In the genomic region with DNA sequence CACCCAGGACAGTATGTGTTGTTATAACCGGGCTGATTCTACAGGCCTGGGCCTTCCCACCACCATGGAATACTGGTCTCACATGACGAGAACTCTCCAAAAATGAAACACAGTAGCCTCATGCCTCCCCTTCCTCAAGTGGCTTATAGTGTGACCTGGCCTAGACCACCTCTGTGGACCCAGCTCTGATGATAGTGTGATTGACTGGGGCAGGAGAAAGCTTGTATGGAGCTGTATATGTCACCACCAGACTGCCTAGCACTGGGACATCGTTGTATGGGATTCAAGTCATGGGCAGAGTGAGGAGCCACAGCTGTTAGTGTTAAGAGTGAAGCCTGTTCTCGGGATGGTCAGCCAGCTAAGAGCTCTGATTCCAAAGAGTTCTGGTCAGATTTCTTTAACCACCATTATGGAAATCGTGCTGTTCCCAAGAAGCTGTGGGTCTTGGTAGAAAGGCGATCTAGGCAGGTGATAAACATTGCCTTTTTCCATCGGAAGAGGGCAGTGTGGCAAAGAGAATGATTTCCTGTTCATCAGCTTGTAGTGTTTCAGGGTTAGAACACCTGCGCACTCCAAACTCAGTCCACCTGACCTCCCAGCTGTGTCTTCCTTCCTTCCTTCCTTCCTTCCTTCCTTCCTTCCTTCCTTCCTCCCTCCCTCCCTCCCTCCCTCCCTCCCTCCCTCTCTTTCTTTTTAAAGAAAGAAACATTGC, we compare ENCODE assay signal across 10 mouse cellular contexts. TPM values are rescaled to one million over a fixed set of nuclear protein-coding genes. Genes with fewer than 3 reads are reported as not detected.
DNase-seq lines count a peak whose midpoint lies in the region; ATAC-seq lines count a peak whose summit lies in the region.
"Had no signal": no experiment of that assay in that cellular context is flagged by ENCODE, and none has a peak within 500 bp of the region (broad histone marks: within the 10 kb centered on the region; RNA-seq: fewer than 3 reads in every experiment).

No protein-coding gene starts in this region.

- no peak overlapping the region for H3K4me2 ChIP-seq in hindbrain, embryonic 14.5 days (replicated peaks)
- H3K4me2 ChIP-seq: embryonic facial prominence, embryonic 13.5 days; lung, embryonic 15.5 days had no signal

- 65% methylated on average over 8 of the region's 8 CpGs for WGBS in hindbrain, embryonic 14.5 days
- WGBS in hindbrain, embryonic 10.5 days: 58% methylated on average over 8 of the region's 8 CpGs
- WGBS in embryonic facial prominence, embryonic 10.5 days: 59% methylated on average over 8 of the region's 8 CpGs

- no peak overlapping the region for H3K9ac ChIP-seq in hindbrain, embryonic 14.5 days
- H3K9ac ChIP-seq: embryonic facial prominence, embryonic 13.5 days; lung, embryonic 15.5 days had no signal

- no peak overlapping the region for H3K4me3 ChIP-seq in hindbrain, embryonic 14.5 days (replicated peaks; ENCODE audit: low read length)
- H3K4me3 ChIP-seq in hindbrain, embryonic 10.5 days: no peak overlapping the region
- H3K4me3 ChIP-seq in embryonic facial prominence, embryonic 10.5 days: no peak overlapping the region
- H3K4me3 ChIP-seq: embryonic facial prominence, embryonic 13.5 days; lung, embryonic 15.5 days had no signal

- no peak for ATAC-seq in hindbrain, embryonic 14.5 days (ENCODE audit: low FRiP score)

- DNase-seq in hindbrain, embryonic 14.5 days (ENCODE audit: low spot score): peak; percentile 66
- DNase-seq in hindbrain, embryonic 10.5 days (ENCODE audit: low spot score): no peak
- DNase-seq in A20 (ENCODE audit: low read depth, low spot score): peak; percentile 76
- peak; percentile 67 for DNase-seq in NIH3T3 (ENCODE audit: low read depth)
- peak; percentile 21 for DNase-seq in embryonic facial prominence, embryonic 10.5 days (ENCODE audit: low spot score)
- peak; percentile 37 for DNase-seq in lung, postnatal 25 days (ENCODE audit: low spot score)
- no peak for DNase-seq in adrenal gland, postnatal 10 days
- no peak for DNase-seq in neural tube, embryonic 10.5 days (ENCODE audit: extremely low spot score, low spot score)

- no peaks in the 10 kb centered on the region for H3K36me3 ChIP-seq in hindbrain, embryonic 14.5 days (replicated peaks; ENCODE audit: control insufficient read depth, insufficient read depth)
- no peaks in the 10 kb centered on the region for H3K36me3 ChIP-seq in hindbrain, embryonic 10.5 days
- no peaks in the 10 kb centered on the region for H3K36me3 ChIP-seq in embryonic facial prominence, embryonic 10.5 days (replicated peaks)
- H3K36me3 ChIP-seq: embryonic facial prominence, embryonic 13.5 days; lung, embryonic 15.5 days had no signal

- H3K27ac ChIP-seq in hindbrain, embryonic 14.5 days: no peak overlapping the region
- H3K27ac ChIP-seq in hindbrain, embryonic 10.5 days: no peak overlapping the region
- H3K27ac ChIP-seq in embryonic facial prominence, embryonic 10.5 days (replicated peaks): no peak overlapping the region
- H3K27ac ChIP-seq: embryonic facial prominence, embryonic 13.5 days; lung, embryonic 15.5 days had no signal

- peaks cover 4% of the 10 kb centered on the region; the same call in 1 of the 2 replicates for H3K27me3 ChIP-seq in hindbrain, embryonic 14.5 days (ENCODE audit: control insufficient read depth, insufficient read depth, low read length)
- peaks cover 8% of the 10 kb centered on the region for H3K27me3 ChIP-seq in hindbrain, embryonic 10.5 days (ENCODE audit: insufficient read depth, poor library complexity, severe bottlenecking)
- peaks cover 12% of the 10 kb centered on the region for H3K27me3 ChIP-seq in embryonic facial prominence, embryonic 10.5 days (replicated peaks; ENCODE audit: low read depth, poor library complexity, severe bottlenecking)
- H3K27me3 ChIP-seq: embryonic facial prominence, embryonic 13.5 days; lung, embryonic 15.5 days had no signal

- no peaks in the 10 kb centered on the region for H3K4me1 ChIP-seq in hindbrain, embryonic 14.5 days (replicated peaks; ENCODE audit: control insufficient read depth, insufficient read depth, low read length)
- H3K4me1 ChIP-seq in hindbrain, embryonic 10.5 days (replicated peaks): peaks cover 9% of the 10 kb centered on the region
- H3K4me1 ChIP-seq in embryonic facial prominence, embryonic 10.5 days: peaks cover 12% of the 10 kb centered on the region
- H3K4me1 ChIP-seq: lung, embryonic 15.5 days had no signal

- H3K9me3 ChIP-seq in hindbrain, embryonic 14.5 days (ENCODE audit: control insufficient read depth, low read length): no peaks in the 10 kb centered on the region
- H3K9me3 ChIP-seq in hindbrain, embryonic 10.5 days: no peaks in the 10 kb centered on the region
- H3K9me3 ChIP-seq in embryonic facial prominence, embryonic 10.5 days: no peaks in the 10 kb centered on the region
- H3K9me3 ChIP-seq: embryonic facial prominence, embryonic 13.5 days; lung, embryonic 15.5 days had no signal

RNA-seq across cellular contexts. Expression of a gene that starts 7.5 kb away (rescaled TPM):
- 0.60 and 0.64 TPM in 2 replicates for polyA plus RNA-seq in hindbrain, embryonic 14.5 days (2014; fragmentation: Nextera tagmentation; extraction: Ambion mirVana)
- polyA plus RNA-seq in hindbrain, embryonic 10.5 days (2016; fragmentation: Nextera tagmentation; extraction: Ambion mirVana): 0.16 TPM in 1 of 2 replicates, not detected in the other
- 0.15 TPM in 1 of 2 replicates, not detected in the other for polyA plus RNA-seq in embryonic facial prominence, embryonic 10.5 days (2016; fragmentation: Nextera tagmentation; extraction: Ambion mirVana)
- 10 to 100 TPM; 51.8 to 56.9 TPM for total RNA-seq in adrenal gland, postnatal 10 days (2021)

RNA-seq across cellular contexts. Expression of a gene that starts 45.3 kb away (rescaled TPM):
- 73.2 and 76.4 TPM in 2 replicates for polyA plus RNA-seq in hindbrain, embryonic 14.5 days (2014; fragmentation: Nextera tagmentation; extraction: Ambion mirVana)
- polyA plus RNA-seq in hindbrain, embryonic 10.5 days (2016; fragmentation: Nextera tagmentation; extraction: Ambion mirVana): 122 and 146 TPM in 2 replicates
- polyA plus RNA-seq in embryonic facial prominence, embryonic 10.5 days (2016; fragmentation: Nextera tagmentation; extraction: Ambion mirVana): 129 and 143 TPM in 2 replicates
- total RNA-seq in adrenal gland, postnatal 10 days (2021): 10 to 100 TPM; 40.7 to 44.3 TPM

RNA-seq across cellular contexts. Expression of a gene that starts 45.3 kb away (rescaled TPM):
- 63.6 and 71.7 TPM in 2 replicates for polyA plus RNA-seq in hindbrain, embryonic 14.5 days (2014; fragmentation: Nextera tagmentation; extraction: Ambion mirVana)
- polyA plus RNA-seq in hindbrain, embryonic 10.5 days (2016; fragmentation: Nextera tagmentation; extraction: Ambion mirVana): 76.8 and 83.4 TPM in 2 replicates
- 73.1 and 77.9 TPM in 2 replicates for polyA plus RNA-seq in embryonic facial prominence, embryonic 10.5 days (2016; fragmentation: Nextera tagmentation; extraction: Ambion mirVana)
- total RNA-seq in adrenal gland, postnatal 10 days (2021): 10 to 100 TPM; 54.8 to 61.9 TPM

RNA-seq across cellular contexts. Expression of a gene that starts 57.6 kb away (rescaled TPM):
- 0.09 and 0.33 TPM in 2 replicates for polyA plus RNA-seq in hindbrain, embryonic 14.5 days (2014; fragmentation: Nextera tagmentation; extraction: Ambion mirVana)
- polyA plus RNA-seq in hindbrain, embryonic 10.5 days (2016; fragmentation: Nextera tagmentation; extraction: Ambion mirVana): 1.9 and 3.5 TPM in 2 replicates
- 5.5 and 6.0 TPM in 2 replicates for polyA plus RNA-seq in embryonic facial prominence, embryonic 10.5 days (2016; fragmentation: Nextera tagmentation; extraction: Ambion mirVana)
- total RNA-seq in adrenal gland, postnatal 10 days (2021): under 1 TPM; 0.48 to 0.99 TPM

Comparison
In these comparisons a context has a peak if more than half of its experiments do, and no peak if none do; other contexts are left out.
1. DNase-seq: peak in hindbrain, embryonic 14.5 days (single experiment), A20 (single experiment), NIH3T3 (single experiment), embryonic facial prominence, embryonic 10.5 days (single experiment) and lung, postnatal 25 days (single experiment); none in hindbrain, embryonic 10.5 days (single experiment), adrenal gland, postnatal 10 days (single experiment) and neural tube, embryonic 10.5 days (single experiment).